Mouse (Mus musculus): ENCODE data around the gene Efl1.
A peak's percentile ranks its signal among the peaks of the same experiment; 100 is the strongest.
"Not testable (repeated sequence)": the region's sequence is repeated elsewhere in the genome, so short reads cannot be mapped to it uniquely, and the experiment has no call there.

Efl1 gene

DNA sequence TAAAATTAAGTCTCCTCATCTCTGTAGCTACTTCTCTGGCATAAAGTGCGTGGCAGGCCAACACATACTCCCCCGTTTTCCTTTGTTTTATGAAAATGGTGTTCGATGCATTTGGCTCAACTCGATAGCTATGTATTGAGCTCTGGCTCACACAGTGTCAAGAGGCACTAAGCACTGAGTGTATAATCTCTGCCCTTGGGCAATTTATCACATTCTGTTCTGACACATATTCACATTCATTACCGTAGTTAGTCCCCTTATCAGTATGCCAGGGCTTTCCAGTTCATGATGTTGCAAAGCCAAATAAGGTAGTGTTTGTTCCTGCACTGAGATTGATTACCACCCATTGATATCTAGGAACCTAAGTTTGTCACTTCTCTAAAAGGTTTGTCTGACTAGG lies 71.3 kb downstream of the Efl1 start:
- DNase-seq (ENCODE audit: low spot score in 2 of 2) = no peak

DNA sequence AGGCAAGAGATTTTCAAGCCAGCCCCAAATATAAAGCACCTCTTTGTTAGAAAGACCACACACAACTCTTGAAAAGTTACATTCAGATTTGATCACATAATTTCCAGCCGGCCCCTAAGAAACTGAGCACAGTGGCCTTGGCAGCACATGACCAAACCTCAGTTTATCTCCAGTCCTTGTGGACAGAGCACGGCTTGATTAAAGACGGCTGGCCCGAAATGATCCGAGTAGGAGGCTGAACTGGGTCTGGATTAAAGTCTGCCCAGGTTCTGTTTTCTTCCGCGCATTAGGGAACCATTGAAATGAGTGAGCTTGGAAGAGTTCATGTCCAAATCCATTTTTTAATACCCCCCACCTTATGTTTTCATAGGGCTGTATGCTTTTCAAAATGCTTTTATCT lies 72.1 kb downstream of the Efl1 start:
- no peak for DNase-seq (ENCODE audit: low spot score in 2 of 2)

DNA sequence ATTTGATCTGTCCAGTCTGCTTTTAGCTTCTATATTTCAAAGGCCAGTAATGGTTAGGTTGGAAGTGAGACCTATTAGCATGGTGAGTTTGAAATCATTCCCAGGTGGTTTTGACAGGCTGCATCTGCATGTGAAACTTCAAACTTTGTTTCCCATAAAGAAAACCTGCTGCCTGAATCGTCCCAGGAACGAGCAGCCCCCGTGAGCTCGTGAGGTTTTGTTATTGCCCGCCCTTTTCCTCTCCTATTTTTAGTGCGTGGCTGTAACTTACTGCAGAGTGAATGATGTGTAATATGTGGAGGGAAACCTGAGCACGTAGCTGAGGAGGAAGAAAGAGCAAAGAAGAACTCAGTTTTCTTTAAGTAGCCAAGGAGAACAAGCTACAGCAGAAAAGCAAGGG lies 72.5 kb downstream of the Efl1 start:
- DNase-seq (ENCODE audit: low spot score in 2 of 2) = no peak

DNA sequence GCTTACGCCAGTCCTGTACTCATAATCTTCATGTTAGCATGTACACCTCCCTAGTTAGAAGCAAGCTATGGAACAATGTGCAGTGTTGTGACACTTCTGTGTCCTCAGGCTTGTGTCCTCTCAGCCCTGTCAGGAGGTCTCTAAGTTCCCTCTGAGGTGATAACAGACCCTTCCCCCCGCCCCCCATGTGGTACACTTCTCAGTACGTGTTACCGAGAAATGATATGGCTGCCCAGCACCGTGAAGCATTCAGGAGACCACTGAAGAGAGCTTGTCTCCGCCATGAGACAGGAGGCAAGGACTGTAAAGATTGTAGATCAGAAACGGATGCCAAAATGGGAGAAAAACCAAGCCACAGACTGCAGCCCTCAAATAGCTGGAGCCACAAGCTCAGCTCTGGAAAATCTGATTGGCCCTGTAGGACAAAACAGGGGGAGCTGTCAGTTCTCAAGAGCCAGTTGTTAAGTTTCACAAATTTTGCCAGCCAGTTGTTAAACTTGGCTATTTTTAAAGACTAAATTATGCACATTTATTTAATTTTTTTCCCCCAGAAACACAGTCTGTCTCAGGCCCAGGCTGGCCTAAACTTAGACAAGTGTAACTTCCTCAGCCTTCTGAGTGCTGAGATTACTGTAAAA lies 74.2 kb downstream of the Efl1 start:
- DNase-seq (ENCODE audit: low spot score in 2 of 2) = no peak

DNA sequence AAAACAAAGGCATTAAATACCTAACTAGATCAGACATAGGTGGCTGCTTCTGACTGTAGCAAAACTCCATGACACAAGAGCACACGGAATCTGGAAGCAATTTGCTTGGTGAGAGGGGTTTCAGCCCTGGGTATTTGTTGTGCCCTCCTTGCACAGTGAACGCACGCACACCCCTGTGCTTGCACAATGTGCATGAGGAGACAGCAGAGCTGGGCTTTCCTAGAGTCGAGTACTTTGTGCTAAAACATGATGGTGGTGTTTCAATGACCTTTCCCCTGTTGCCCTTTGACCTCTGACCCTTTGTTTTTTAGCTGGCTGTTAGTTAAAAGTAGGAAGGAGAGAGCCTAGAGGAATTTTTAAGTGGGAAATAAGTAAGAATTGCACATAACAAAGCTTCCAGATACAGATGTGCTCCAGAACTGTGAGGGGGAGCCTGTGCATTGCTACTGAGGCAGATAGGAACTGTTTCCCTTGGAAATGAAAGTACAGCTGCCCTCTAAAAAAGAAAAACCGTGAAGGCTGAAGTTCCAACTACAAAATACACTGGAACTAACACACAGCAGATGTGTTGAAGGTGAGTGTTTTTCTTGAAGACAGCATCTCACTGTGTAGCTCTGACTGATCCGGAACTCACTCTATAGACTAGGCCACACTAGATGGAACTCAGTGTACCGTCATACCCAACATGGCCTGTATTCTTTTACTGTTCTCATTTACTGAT lies 74.9 kb downstream of the Efl1 start:
- DNase-seq (ENCODE audit: low spot score in 2 of 2) = no peak

DNA sequence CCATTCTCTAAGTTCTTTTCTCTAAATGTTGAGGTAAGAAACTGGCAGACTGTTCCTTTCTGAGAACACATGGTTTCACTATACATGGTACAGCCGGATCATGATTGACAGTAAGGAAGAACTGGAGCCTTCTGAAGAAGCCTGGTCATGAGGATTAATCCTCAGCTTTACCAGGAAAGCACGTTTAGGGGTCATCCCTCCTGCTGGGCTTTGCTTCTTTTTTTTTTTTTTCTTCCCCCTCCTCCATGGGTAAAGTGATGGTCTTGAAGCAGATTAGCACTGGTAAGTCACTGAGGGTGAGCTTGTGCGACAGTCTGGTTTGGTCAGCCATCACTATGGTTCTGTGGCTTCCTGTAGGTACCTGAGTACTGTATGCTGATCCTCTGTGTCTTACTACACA lies 76.1 kb downstream of the Efl1 start:
- DNase-seq (ENCODE audit: low spot score in 2 of 2) = no peak

DNA sequence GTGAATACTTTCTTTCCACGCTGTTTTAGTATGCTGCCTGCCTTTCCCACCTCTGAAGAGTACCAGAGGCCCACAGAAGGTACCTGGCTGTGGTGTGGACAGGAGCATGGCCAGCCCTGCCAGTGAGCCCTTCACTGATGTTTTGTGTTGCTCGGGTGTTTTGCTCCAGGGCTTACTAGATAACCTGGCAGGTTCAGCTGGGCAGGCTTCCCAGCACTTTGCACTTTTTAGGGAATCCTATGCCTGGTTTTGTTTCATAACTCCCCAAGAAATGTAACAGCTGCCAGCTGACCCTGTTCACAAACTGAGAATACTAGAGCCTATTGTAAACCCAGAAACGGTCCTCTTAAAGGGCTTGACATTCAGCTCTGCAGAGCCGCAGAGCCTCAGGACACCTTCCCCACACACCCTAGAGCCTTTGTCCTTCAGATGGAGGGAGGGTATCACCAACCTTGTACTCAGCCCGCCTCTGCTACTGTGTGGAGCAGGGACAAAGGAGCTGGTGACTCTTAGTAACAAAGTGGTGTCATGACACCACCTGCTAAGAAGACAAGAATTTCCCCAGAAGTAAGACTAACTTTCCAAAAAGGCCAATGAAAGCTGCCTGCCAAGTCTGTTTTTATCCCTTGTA lies 76.7 kb downstream of the Efl1 start:
- no peak for DNase-seq (ENCODE audit: low spot score in 2 of 2)

DNA sequence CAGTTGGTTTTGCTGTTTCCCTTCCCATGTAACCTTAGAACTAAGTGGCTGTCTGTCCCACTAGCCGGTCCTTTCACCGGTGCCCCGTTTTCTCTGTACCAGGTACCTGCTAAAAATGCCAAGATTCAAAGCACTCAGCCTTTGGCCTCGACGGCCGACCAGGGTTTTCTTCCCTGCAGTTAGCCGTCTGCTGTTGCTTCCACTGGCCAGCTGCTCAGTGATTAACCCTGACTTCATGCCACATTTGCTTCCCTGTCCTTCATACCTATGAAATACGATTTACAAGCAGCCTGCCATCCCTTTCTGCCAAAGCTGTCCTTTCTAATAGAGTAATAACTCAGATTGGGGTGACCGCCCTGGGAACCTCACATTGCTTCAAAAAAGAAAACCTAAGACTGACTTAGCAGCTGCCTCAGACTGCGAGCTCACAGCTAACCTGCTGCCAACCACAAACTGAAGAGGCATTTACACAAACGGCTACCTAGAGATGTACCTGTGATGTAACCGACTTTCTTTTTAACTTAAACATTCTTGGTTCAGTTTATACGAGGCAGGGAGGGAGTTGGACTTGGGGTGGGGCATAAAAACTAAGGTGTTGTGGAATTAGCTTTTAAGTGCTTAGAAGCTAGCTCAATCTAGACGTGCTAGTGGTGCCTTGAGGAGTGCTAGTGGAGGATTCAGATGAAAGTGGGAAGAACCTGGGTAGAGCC lies 77.5 kb downstream of the Efl1 start:
- DNase-seq (ENCODE audit: low spot score in 2 of 2) = no peak

DNA sequence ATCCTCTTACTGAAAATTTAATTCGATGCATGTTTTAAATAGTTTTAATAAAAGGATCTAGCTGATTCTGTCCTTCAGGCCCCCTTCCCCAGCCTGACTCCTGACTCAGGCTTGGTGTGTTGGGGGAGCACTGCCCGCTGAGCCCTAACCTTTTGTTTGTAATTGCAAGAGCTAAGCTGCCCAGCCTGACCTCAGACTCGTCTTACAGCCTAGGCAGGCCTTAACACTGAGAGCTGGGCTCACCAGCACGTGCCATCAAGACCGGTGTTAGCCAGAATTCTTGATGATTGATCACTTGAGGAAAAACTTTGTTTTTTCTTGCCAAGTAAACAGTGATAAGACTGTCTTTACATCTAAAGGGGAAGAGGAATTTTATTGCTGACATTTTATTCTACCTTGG lies 78.7 kb downstream of the Efl1 start:
- DNase-seq (ENCODE audit: low spot score in 2 of 2) = no peak

DNA sequence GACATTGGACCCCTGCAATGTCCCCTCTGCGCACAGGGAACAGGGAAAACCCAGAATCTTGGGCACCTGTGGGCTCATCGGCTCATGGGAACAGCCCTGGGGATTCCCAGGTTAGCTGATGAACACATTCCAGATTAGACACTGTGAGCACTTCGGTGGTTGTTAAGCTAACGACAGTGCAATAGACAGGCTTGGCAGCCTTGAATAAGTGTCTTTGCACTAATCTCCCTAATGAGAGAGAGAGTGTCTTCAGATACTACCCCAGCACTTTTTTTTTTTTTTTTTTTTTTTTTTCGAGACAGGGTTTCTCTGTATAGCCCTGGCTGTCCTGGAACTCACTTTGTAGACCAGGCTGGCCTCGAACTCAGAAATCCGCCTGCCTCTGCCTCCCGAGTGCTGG lies 80.6 kb downstream of the Efl1 start:
- not testable (repeated sequence) for DNase-seq (ENCODE audit: low spot score in 2 of 2)

DNA sequence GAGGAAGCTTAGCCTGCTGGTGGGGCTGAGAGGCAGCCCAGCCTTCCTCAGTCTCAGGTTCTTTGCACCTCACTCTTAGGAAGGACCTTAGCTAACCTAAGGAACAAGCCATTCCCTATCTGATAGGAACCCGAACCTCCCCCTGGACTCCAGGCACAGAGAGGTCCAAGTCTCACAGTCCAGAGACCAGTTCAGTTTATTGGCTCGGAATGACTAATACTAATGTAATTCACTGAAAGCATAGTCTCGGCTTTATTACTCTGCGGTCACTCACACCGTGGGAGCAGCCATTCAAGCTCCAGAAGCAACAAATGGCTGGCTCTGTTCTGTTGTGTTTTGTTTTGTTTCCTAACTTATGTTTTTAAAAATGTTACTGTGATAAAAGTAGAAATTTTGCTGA lies 84.7 kb downstream of the Efl1 start:
- no peak for DNase-seq (ENCODE audit: low spot score in 2 of 2)

DNA sequence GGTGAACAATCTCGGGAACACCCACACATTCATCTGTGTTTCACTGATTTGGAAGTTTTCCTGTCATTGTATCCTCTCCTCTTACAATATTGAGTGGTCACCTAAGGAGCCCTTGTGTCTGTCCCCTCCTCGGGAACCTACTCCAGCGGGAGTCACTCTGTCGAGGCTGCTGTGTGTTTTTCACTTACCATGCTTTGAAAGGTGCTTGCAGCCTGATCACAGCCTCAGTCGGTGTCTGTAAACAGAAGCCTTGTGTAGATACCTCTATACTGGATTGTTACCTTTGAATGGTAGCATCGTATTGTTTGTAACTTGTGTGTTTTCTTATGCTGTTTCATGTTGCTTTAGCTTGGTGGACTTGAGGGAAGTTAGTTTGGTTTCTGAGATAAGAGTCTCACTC lies 85.6 kb downstream of the Efl1 start:
- no peak for DNase-seq (ENCODE audit: low spot score in 2 of 2)

DNA sequence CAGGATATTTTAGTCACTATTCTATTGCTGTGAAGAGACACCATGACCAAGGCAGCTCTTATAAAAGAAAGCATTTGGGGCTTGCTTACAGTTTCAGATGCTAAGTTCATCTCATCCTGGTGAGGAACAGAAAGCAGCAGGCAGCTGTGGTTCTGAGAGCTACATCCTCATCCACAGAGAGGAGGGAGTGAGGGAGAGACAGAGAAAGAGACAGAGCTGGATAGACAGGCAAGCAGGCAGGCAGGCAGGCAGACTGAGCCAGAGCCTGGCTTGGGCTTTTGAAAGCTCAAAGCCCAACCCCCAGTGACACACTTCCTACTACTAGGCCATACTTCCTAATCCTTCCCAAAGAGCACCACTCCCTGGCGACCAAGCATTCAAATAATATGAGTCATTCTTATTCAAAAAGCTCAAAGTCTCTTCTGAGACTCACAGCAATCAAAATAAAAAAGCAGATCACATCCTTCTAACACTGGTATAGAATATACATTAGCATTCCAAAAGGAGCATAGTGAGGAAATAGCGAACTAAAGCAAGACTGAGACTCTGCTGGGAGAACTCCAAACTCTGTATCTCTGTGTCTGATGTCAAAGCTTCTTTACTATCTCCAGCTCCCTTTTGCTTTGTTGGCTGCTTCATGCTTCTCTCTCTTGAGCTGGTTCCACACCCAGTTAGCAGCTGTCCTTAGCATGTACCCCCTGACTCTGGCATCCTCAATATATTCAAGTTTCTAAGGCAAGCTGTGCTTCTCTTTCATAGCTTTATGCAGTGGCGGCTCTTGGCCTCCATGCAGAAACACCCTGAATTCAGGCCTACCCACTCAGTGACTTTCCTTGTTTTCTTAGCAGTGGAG lies 86.6 kb downstream of the Efl1 start:
- DNase-seq (ENCODE audit: low spot score in 2 of 2) = no peak

DNA sequence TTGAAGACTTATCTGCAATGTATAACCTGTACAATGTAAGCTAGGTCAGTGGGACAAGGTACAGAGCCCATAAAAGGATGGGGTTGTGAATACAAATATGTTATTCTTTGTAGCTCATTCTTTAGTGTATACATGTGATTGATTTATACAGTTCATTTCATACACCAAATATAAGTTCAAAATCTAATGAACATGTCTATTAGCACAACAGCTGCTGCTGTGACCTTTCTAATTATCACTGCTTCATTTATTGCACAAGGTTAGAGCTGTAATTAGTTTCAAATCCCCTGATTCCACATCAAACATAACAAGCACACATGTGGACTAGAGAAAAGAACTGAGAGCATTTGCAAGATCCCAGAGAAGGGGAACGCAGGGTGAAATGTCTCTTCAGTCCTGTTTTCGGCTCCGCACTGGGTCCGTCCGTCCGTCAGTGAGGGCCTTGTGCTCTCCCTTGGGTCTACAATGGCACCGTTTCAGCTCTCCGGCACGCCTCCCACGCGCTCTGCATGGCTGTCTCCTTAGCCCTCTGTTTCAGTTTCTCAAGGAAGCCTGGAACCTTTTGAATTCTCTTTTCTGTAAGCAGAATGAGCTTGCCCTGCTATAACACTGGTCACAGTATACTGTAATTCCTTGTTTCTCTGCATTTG lies 94.8 kb downstream of the Efl1 start:
- DNase-seq (ENCODE audit: low spot score in 2 of 2) = peak in 1 of 2 experiments; percentile 16

DNA sequence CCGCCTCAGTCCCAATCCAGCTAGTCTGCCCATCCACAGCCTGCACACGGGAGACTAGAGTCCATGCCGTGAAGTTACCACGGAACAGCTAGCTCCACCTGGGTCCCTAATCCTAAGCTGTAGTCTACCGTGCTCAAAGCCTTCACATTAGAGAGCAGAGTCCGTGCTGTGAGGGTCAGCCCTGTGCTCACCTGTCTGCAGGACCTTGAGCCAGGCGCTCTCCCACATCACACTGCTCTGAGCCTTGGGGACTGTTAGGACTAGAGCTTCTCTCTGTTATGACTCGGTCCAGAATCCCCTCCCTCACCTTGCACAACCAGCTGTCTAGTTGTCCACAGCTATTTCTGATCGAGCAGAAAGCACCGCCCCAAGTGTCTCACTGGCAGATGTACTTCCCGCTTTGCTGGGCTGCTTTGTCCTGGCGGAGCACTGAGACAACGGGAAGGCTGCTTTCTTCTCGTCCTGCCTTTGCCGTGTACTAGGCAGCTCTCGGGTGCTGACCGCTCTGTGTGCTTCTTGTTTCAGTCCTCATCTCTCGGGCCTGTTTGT lies 95.8 kb downstream of the Efl1 start:
- DNase-seq (ENCODE audit: low spot score in 2 of 2) = no peak

DNA sequence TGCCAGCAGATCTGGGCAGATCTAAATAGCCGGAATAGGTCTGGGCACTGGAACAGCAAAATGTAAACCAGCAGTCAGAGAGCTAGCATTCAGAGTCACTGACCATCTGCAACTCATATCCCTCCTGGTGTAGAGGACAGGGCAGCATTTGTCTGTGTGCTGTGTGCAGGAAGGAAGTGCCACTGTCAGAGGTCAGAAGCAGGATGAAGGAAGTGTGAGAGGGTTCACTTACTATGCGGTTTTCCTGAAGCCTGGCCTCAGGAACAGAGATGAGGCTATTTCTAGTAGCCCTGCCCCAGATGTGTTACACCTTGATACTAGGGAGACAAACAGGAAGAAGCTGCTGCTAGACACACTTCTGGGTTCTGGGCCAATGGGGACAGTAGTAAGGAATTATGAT lies 100.4 kb downstream of the Efl1 start:
- no peak for DNase-seq (ENCODE audit: low spot score in 2 of 2)

DNA sequence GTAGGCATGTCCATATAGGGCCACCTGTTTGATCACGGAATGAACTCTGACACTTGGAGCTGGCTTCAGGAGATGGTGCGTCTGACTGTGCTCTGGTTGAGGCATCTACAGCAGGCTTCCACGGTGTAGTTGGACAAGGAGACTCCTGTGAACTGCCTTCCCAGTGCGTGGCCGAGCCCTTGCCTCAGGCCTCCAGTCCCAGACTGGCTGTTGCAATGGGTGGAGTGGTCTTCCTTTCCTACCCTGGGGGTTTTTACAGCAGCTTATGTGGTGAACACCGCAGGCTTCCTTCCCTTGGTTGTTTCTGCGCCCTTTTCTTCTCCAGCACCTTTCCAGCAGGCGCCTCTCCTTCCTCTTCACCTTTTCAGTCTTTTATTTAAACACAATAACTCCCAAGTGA lies 100.8 kb downstream of the Efl1 start:
- DNase-seq (ENCODE audit: low spot score in 2 of 2) = no peak

DNA sequence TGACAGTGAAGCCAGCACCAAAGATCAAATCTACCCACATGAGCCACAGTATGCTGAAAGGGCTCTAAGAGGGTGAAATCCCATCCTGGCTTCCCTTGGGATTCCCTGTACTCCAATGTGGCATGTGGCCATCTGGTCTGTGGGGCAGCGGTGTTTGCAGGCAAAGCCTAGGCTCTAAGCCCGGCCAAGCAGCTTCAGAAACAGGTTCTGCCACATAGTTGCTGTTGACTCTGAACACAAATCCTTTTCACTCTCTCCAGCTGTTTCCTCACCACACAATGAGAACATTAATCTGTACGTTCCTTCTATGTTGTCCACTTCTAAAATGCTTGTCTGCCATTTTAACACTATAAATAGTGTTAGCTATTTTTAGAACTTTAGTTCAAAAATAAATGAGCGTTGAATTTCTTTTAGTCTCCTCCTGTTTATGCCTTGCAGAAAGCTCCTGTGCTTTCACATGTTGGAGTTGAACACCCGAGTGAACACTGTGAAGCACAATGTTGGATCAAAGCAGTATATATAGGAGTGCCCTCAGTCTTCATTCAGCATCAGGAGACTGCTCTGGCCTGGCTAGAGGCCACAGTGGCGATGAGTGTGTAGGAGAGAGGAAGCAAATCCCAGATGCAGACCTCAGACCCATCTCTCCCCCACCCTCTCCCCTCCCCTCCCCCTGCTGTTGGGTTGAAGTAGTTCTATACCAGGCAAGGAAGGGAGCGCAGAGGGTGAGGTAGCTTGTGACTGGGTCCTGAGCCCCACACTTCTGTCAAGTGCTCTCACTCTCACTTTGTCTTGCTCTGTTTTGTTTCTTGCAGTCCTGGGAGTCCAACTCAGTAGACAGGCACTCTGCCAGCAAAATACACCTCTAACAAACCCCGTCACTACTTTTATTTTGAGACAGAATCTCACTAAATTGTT lies 104.0 kb downstream of the Efl1 start:
- DNase-seq (ENCODE audit: low spot score in 2 of 2) = no peak

DNA sequence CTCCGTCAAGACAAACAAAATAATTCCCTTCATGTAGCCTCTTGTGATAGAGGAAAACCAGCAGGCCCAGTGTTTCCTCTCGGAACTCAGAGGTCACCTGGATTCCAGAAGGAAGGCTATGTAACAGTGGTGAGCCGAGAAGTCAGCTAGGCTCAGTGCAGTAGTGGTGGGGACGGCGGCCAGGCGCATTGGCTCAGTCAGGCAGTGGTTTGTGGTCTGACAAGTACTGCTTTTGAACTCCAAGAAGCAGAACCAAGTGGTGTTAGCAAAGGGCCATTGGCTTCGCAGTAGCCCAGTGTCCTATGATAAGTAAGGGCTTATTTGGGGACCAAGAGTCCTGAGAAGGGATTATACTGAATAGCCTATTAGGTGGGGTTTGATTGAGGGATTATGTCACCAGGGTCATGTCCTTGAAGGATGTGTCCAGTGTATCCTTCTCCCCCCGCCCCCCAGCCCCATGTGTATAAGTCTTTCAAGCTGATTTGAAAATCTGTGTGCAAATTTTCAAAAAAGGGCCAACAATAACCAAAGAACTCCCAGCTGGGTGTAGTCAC lies 107.3 kb downstream of the Efl1 start:
- no peak for DNase-seq (ENCODE audit: low spot score in 2 of 2)

DNA sequence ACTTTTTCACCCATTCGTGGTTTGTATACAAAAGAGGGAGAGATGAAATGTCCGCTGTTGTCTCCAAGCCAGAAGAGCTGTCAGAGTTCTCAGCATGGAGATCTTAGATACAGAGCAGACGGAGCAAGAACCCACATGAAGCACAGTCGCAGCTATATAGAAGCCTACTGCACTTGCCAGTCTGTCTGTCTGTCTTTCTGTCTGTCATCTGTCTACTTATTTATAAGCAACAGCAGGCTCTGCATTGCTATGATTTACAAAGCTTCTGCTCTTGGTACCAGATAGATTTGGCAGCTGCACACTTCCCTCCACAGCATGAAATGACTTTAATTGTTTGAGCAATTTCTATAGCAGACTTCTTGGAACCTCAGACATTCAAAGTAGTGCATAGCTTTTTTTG lies 110.1 kb downstream of the Efl1 start:
- no peak for DNase-seq (ENCODE audit: low spot score in 2 of 2)

All from right cerebral cortex, postnatal 36 days (tissue).